Mouse (Mus musculus): Measurements from ENCODE around the gene Nck2.

- no peak for TF ChIP-seq POLR2A (IDR thresholded peaks at IDR 0.05; ENCODE audit: insufficient read length, low read depth)
- no peak for TF ChIP-seq MAX (IDR thresholded peaks at IDR 0.05; ENCODE audit: low read depth)
- no peak for TF ChIP-seq POLR2AphosphoS2 (IDR thresholded peaks at IDR 0.05; ENCODE audit: insufficient read length, low read depth)
- TF ChIP-seq USF1 (IDR thresholded peaks at IDR 0.05; ENCODE audit: low read depth): no peak
- TF ChIP-seq MYOG (IDR thresholded peaks at IDR 0.05; ENCODE audit: control insufficient read depth in 1 of 3, insufficient read depth in 1 of 3, insufficient read length in 2 of 3, low read depth in 2 of 3): no peak
- no peak for TF ChIP-seq TCF12 (IDR thresholded peaks at IDR 0.05; ENCODE audit: insufficient read depth, poor library complexity, severe bottlenecking)
- TF ChIP-seq SRF (IDR thresholded peaks at IDR 0.05; ENCODE audit: control insufficient read depth, insufficient read length, low read depth): no peak
- no peak for TF ChIP-seq E2F4 (IDR thresholded peaks at IDR 0.05; ENCODE audit: insufficient read depth)
- TF ChIP-seq TCF3 (IDR thresholded peaks at IDR 0.05; ENCODE audit: insufficient read length, low read depth): no peak
- no peak for TF ChIP-seq CEBPB (IDR thresholded peaks at IDR 0.05; ENCODE audit: insufficient read depth, poor library complexity, severe bottlenecking)
- TF ChIP-seq MYOD1 (IDR thresholded peaks at IDR 0.05; ENCODE audit: control insufficient read depth in 1 of 3, insufficient read length in 2 of 3, low read depth in 2 of 3): no peak
Observed at GRCm38 (mm10) chr1:43615948-43616347, 171.6 kb downstream of the Nck2 start.

Data from myocyte (in vitro differentiated cells).